Mouse (Mus musculus): ENCODE data around the gene Nxnl2. TPM values are rescaled to one million over a fixed set of nuclear protein-coding genes. Genes with fewer than 3 reads are reported as not detected.

Nxnl2 gene
- polyA plus RNA-seq, 1 experiment from 2014 or later, result 1.3 TPM

DNA sequence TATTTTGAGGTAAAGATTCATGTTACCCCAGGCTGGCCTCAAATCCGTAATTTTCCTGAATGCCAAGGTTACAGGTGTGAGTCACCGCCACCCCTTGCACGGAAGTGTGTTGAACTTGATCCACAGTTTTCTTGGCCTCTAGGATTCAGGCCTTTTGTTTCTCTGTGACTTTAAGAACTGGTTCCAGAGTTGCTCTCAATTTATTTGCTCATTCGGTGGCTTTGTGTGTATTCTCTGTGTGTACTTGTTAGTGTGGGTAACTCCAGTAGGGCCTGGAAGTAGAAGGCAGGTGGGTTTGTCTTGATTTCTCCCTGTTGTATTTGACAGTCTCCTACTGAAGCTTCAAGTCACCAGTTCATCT is 17.2 kb upstream of the Nxnl2 start:
- no peaks in the 10 kb centered on the region for H3K9me3 ChIP-seq (ENCODE audit: low read length)
- WGBS, result 83% methylated on average over 4 of the region's 4 CpGs
- H3K36me3 ChIP-seq (ENCODE audit: insufficient read depth, low read length), result peaks cover 6% of the 10 kb centered on the region; the same call in 1 of the 2 replicates
- no peaks in the 10 kb centered on the region for H3K4me1 ChIP-seq (ENCODE audit: insufficient read depth, low read depth, low read length)
- H3K4me2 ChIP-seq (replicated peaks; ENCODE audit: low read depth, low read length), result no peak overlapping the region
- TF ChIP-seq CTCF (IDR thresholded peaks at IDR 0.05), result no peak
- no peak for TF ChIP-seq EP300 (IDR thresholded peaks at IDR 0.05)
- ATAC-seq, result no peak
- no peak for DNase-seq (ENCODE audit: low spot score)
- H3K4me3 ChIP-seq (ENCODE audit: low read depth, low read length), result no peak overlapping the region
- no peak overlapping the region for H3K27ac ChIP-seq (ENCODE audit: low read length)
- H3K27me3 ChIP-seq (replicated peaks; ENCODE audit: insufficient read depth, low read length), result no peaks in the 10 kb centered on the region
- H3K9ac ChIP-seq (replicated peaks; ENCODE audit: low read depth), result no peak overlapping the region

DNA sequence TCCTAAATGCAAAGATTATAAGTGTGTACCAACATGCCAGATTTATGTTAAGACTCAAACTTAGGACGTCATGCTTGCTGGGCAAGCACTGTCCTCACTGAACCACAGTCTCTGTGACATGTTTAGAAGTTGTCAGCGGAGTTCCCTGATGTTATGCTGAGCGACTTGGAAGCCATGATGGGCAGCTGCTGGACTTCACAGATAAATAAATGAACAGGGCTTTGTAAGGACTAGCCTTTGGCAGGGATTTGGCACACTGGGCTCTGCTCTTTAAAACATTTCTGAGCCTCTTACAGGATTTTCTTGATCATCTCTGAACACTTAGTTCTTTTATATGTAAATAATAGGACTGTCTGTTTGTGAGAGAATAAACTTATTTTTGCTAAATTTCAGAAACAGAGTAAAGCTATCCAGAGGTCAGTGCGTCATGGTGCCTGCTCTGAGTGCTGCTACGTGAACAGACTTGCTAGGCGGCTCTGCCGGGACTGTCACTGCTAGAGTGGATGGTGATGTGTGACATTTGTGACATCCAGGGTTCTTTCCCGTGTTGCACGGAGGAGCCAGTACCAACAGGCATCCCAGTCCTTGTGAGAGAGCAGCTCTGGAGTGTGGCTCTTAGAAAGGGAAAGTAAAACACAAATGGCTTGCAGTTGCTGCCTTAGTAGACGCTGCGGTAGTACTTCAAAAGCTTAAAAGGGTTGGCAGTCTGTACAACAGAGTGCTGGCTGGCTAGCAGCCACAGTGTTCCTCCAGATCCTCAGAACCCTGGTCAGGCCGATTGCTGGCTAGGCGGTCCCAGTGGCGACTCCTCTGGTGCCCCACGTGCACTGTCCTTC is 15.4 kb upstream of the Nxnl2 start:
- H3K36me3 ChIP-seq (ENCODE audit: insufficient read depth, low read length), result peaks cover 1% of the 10 kb centered on the region; the same call in 1 of the 2 replicates
- no peaks in the 10 kb centered on the region for H3K4me1 ChIP-seq (ENCODE audit: insufficient read depth, low read depth, low read length)
- DNase-seq (ENCODE audit: low spot score), result peak; percentile 45
- WGBS, result 59% methylated on average over 15 of the region's 15 CpGs
- no peak overlapping the region for H3K9ac ChIP-seq (replicated peaks; ENCODE audit: low read depth)
- H3K4me3 ChIP-seq (ENCODE audit: low read depth, low read length), result no peak overlapping the region
- H3K27me3 ChIP-seq (replicated peaks; ENCODE audit: insufficient read depth, low read length), result no peaks in the 10 kb centered on the region
- peak; percentile 84 for ATAC-seq
- H3K9me3 ChIP-seq (ENCODE audit: low read length), result no peaks in the 10 kb centered on the region
- TF ChIP-seq CTCF (IDR thresholded peaks at IDR 0.05) (no peak), EP300 (IDR thresholded peaks at IDR 0.05) (no peak)
- no peak overlapping the region for H3K4me2 ChIP-seq (replicated peaks; ENCODE audit: low read depth, low read length)
- peak overlapping the region; percentile 32; the same call in 1 of the 2 replicates for H3K27ac ChIP-seq (ENCODE audit: low read length)

DNA sequence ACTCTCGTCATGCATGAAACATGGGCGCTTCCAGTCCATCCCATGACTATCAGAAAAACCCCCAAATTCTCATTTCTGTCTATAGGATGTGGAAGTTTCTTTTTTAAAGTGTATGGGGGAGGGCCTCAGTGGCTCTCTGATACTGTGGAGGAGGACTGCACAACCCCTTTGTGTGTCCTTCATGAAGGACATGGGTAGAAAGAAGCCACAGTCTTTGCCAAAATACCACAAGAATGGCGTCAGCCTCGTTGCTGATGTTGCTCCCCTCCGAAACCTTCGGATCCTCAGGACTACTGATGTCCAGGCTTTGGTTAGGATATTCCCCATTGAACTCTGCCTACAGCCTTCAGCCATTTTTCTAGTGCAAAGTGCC is 14.8 kb upstream of the Nxnl2 start:
- no peak for TF ChIP-seq EP300 (IDR thresholded peaks at IDR 0.05)
- no peak for TF ChIP-seq CTCF (IDR thresholded peaks at IDR 0.05)
- ATAC-seq (no peak), DNase-seq (ENCODE audit: low spot score) (no peak)
- Histone ChIP-seq H3K27me3 (replicated peaks; ENCODE audit: insufficient read depth, low read length) (no peaks in the 10 kb centered on the region), H3K36me3 (ENCODE audit: insufficient read depth, low read length) (no peaks in the 10 kb centered on the region), H3K4me1 (ENCODE audit: insufficient read depth, low read depth, low read length) (no peaks in the 10 kb centered on the region), H3K4me3 (ENCODE audit: low read depth, low read length) (no peak overlapping the region), H3K9me3 (ENCODE audit: low read length) (no peaks in the 10 kb centered on the region), H3K4me2 (replicated peaks; ENCODE audit: low read depth, low read length) (no peak overlapping the region), H3K9ac (replicated peaks; ENCODE audit: low read depth) (no peak overlapping the region), H3K27ac (ENCODE audit: low read length) (peak overlapping the region; percentile 32; the same call in 1 of the 2 replicates)
- 91% methylated on average over 6 of the region's 6 CpGs for WGBS

DNA sequence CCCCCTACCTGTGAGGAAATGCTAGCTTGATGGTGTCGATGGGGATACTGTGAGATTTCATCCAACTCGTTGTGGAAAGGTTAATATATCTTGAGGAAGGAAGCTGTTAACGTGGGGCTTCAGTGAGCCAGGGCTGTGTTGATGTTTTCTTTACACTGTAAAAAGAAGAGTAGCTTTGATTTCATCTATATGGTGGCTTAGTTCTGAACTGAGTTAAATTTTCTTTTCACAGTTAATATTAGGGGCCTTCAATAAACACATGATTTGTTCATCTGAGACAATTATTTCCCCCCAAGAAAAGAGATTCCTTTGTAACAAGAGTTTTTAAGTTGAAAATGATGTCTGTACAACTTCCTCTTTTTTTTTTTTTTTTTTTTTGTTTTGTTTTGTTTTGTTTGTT is 13.5 kb upstream of the Nxnl2 start:
- H3K36me3 ChIP-seq (ENCODE audit: insufficient read depth, low read length), result no peaks in the 10 kb centered on the region
- H3K4me1 ChIP-seq (ENCODE audit: insufficient read depth, low read depth, low read length), result no peaks in the 10 kb centered on the region
- TF ChIP-seq EP300 (IDR thresholded peaks at IDR 0.05) (no peak), CTCF (IDR thresholded peaks at IDR 0.05) (no peak)
- DNase-seq (ENCODE audit: low spot score) (no peak), ATAC-seq (no peak)
- H3K27ac ChIP-seq (ENCODE audit: low read length), result no peak overlapping the region
- 51% methylated on average over 3 of the region's 3 CpGs for WGBS
- no peak overlapping the region for H3K4me2 ChIP-seq (replicated peaks; ENCODE audit: low read depth, low read length)
- H3K9ac ChIP-seq (replicated peaks; ENCODE audit: low read depth), result no peak overlapping the region
- H3K27me3 ChIP-seq (replicated peaks; ENCODE audit: insufficient read depth, low read length), result no peaks in the 10 kb centered on the region
- no peaks in the 10 kb centered on the region for H3K9me3 ChIP-seq (ENCODE audit: low read length)
- H3K4me3 ChIP-seq (ENCODE audit: low read depth, low read length), result no peak overlapping the region

DNA sequence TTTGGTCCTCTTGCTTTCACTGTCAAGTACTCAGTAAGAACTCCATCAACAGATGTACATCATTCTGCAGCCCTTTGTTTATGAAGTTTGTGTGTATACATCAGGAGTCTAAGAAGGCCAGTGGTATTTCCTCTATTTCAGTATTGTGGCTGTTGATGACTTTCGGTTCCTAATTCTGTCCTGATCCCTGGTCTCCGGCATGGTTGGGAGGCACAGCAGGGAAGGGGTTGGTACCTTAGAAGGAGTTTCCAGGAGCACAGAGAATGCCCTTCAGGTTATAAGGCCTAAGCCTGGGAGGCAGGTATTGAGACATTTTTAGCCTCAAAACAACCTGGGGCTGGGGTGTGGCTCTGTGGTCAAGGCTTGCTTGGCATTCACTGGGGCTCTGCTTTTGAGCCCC is 9.2 kb upstream of the Nxnl2 start:
- 59% methylated on average over 2 of the region's 2 CpGs for WGBS
- no peak overlapping the region for H3K9ac ChIP-seq (replicated peaks; ENCODE audit: low read depth)
- no peak overlapping the region for H3K4me3 ChIP-seq (ENCODE audit: low read depth, low read length)
- H3K27ac ChIP-seq (ENCODE audit: low read length), result no peak overlapping the region
- H3K27me3 ChIP-seq (replicated peaks; ENCODE audit: insufficient read depth, low read length), result no peaks in the 10 kb centered on the region
- no peak overlapping the region for H3K4me2 ChIP-seq (replicated peaks; ENCODE audit: low read depth, low read length)
- no peaks in the 10 kb centered on the region for H3K36me3 ChIP-seq (ENCODE audit: insufficient read depth, low read length)
- TF ChIP-seq EP300 (IDR thresholded peaks at IDR 0.05), result no peak
- no peak for TF ChIP-seq CTCF (IDR thresholded peaks at IDR 0.05)
- H3K9me3 ChIP-seq (ENCODE audit: low read length), result no peaks in the 10 kb centered on the region
- H3K4me1 ChIP-seq (ENCODE audit: insufficient read depth, low read depth, low read length), result no peaks in the 10 kb centered on the region
- DNase-seq (ENCODE audit: low spot score), result no peak
- ATAC-seq, result no peak

DNA sequence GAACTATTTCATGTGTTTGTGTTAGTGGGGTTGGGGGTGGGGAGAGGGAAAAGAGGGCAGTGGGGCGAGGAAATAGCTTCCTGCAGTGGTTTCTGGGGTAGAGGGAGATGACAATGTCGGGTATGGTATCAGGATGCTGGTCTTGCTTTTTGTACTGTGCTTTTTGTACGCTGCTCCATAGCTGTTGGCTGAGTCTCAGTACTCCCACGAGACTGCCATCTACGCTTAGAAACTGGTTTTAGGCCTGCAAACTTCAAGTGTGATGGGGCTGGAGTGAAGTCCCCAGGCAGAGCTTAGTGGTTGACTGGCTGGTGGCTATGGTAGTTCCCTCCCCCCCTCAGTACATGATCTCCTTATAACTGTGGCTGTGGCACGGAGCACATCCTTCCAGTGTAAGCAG is 8.6 kb upstream of the Nxnl2 start:
- 80% methylated on average over 6 of the region's 6 CpGs for WGBS
- Histone ChIP-seq H3K4me3 (ENCODE audit: low read depth, low read length) (no peak overlapping the region), H3K4me2 (replicated peaks; ENCODE audit: low read depth, low read length) (no peak overlapping the region), H3K27me3 (replicated peaks; ENCODE audit: insufficient read depth, low read length) (no peaks in the 10 kb centered on the region), H3K4me1 (ENCODE audit: insufficient read depth, low read depth, low read length) (no peaks in the 10 kb centered on the region), H3K9ac (replicated peaks; ENCODE audit: low read depth) (no peak overlapping the region), H3K9me3 (ENCODE audit: low read length) (no peaks in the 10 kb centered on the region), H3K36me3 (ENCODE audit: insufficient read depth, low read length) (no peaks in the 10 kb centered on the region), H3K27ac (ENCODE audit: low read length) (no peak overlapping the region)
- DNase-seq (ENCODE audit: low spot score), result no peak
- TF ChIP-seq EP300 (IDR thresholded peaks at IDR 0.05), result no peak
- no peak for TF ChIP-seq CTCF (IDR thresholded peaks at IDR 0.05)
- no peak for ATAC-seq
